Mouse (Mus musculus) forelimb bud, embryonic 11.5 days (tissue): ENCODE data around the gene Vps13d.

Source experiments
- DNase-seq: peaks from one replicate; pipeline ENCODE4 v3.0.0-alpha.2; 2012; ENCODE audit warnings: low read depth, low spot score

Vps13d gene

DNA sequence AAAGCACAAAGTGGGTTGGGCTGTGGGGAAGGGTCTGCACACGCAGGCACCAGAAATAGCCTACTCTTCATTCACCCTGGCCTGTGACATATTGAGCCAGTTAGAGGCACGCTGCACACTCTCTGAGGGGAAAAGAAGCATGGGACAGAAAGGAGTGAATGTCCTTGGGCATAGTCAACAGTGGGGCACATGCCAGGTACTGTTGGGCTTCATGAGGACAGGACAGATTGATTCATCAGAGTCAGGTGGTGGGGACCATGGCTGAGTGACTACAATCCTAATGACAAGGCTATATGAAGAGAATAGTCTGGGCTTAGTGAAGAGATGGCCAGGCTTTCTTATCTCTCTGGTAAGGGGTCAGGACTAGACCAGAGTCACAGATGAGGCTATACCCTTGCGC, 252.4 kb downstream of the Vps13d start:
- no peak for DNase-seq

DNA sequence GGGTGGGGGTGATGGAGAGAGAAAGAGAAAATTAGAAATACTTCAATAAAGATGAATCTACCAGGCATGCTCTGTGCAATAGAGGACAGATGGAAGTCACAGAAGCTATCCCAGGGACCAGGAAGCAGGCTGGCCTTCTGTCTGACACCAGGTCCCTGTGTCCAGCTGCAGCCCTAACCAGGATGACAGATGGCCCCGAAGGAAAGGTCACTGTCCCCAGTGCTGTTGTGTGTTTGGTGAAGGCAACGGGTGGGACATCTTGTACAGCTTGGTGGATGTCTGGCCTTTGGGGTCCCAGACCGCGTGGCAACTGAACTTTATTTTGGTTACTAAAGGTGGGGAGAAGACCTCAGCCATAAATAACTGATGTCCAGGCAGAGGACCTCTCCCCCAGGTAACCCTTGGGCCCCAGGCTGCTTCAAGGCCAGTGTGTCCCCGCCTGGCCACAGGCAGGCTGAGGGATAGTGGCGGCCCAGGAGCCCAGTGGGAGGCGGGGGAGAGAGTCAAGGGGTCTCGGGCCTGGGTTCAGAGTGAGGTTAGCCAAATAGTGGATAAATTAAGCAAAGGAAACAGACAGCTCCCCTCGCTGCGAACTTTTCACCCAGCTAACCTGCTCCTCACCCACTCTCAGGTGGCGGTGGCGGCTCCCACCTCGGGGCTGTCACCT, 253.9 kb downstream of the Vps13d start:
- DNase-seq: no peak

GRCm38 (mm10) chr4:144939847-144940411, 254.9 kb downstream of the Vps13d start:
- no peak for DNase-seq

- no peak for DNase-seq
Observed at GRCm38 (mm10) chr4:144936563-144937154, 258.1 kb downstream of the Vps13d start.

GRCm38 (mm10) chr4:144934501-144934900, 260.3 kb downstream of the Vps13d start:
- no peak for DNase-seq

DNA sequence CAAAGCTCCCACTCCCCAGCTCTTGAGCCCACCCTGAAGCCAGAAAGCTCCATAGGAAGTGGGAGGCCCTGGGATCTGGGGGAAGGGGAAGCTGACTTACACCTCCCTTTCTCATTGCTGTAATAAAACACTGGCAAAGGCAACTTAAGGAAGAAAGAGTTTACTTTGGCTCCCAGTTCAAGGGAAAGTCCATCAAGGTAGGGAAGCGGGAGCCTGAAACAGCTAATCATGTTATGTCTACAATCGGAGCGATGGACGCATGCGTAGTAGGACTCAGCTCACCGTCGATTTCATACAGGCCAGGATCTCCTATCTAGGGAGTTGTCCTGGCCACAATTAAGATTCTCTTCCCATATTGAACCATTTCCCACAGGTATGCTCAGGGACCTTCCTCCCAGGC, 263.6 kb downstream of the Vps13d start:
- no peak for DNase-seq

GRCm38 (mm10) chr4:144930366-144930765, 264.4 kb downstream of the Vps13d start:
- peak; percentile 24 for DNase-seq

DNA sequence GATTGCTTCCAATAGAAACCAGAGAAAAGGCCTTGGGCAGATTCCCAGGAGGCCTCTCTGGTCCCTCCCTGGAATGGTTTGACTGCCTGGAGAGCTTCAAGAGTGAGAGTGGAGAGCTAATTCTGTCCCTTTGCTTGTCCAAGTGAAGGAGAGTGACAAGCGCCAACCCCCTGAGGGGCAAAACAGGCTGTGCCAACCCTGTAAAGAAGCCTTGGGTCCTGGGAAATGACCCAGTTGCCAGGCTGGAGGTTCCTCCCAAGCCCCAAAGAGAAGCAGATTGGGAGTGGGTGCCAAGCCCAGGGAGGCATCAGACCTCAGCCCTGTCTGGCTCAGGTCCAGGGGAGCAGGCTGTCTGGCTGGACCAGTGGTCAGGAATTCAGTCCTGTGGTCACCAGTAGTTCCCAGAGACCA, 265.0 kb downstream of the Vps13d start:
- DNase-seq: no peak

DNA sequence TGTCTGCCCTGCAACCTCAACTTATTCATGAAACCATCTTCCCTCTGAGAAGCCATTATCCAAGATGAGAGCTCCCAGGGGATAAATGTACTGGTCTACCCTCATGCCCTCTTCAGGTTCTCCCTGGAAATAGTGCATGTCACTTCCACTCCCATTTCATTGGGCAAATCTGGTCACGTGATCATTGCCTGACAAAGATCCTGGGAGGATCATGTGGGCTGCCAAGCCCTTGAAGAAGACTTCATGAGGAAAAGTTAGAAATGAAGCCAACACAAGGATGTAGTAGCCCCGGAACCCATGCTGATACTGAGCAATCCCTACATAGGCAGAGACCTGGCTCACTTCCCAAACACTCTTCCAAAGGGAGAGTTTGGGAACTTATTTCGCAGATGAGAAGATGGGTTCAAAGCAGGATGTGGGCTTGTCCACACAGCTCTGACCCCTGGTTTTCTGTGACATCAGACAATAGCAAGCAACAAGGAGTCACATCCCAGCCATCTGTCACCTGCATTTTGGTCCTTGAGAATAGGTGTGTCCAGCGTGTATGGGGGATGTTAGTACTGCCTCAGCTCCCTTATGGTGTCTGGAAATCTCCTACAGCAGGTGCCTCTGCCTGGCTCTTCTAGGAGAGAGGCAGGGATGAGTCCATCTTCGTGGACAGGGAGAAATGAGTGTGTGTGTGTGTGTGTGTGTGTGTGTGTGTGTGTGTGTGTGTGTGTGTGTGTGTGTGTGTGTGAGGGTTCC, 265.9 kb downstream of the Vps13d start:
- no peak for DNase-seq
